Mouse (Mus musculus) megakaryocyte, embryonic 14.5 days (primary cell): ENCODE measurements at regions not wholly inside any gene's neighbourhood (a gene's known extent, or its start where the extent isn't known, plus 50 kb on each side); places are given as distances from the start of the nearest gene placed in this dataset.

Experiments
- FLI1 ChIP-seq: IDR thresholded peaks from 2 replicates; pipeline ENCODE4 v1.6.1; 2012; ENCODE audit warnings: low read length, inconsistent platforms, mixed read lengths
- GATA1 ChIP-seq: IDR thresholded peaks from 3 replicates; pipeline ENCODE4 v1.6.1; 2012; ENCODE audit warnings: mixed read lengths, low read length, inconsistent platforms, borderline replicate concordance

GRCm38 (mm10) chr16:21362663-21363367 lies 60.1 kb upstream of the Vps8 start:
- TF ChIP-seq FLI1 (no peak), GATA1 (no peak)
